Mouse (Mus musculus) hindbrain, postnatal 0 days (tissue): ENCODE results near the gene Praf2. TPM values are rescaled to one million over a fixed set of nuclear protein-coding genes. Genes with fewer than 3 reads are reported as not detected.

Source experiments
- ATAC-seq: fragments of 200-750 bp; cut with Nextera tagmentation; 2 replicates; pipeline ENCODE4 v1.8.0; 2017; ENCODE audit warnings: mild to moderate bottlenecking, moderate TSS enrichment, moderate library complexity
- DNase-seq: peaks from one replicate; pipeline ENCODE4 v3.0.0-alpha.2; 2015; ENCODE audit warnings: low spot score
- H3K27ac ChIP-seq: fragments of 300-500 bp; sonication (generic); 2 replicates; pipeline ENCODE4 v1.5.1; 2014; ENCODE audit warnings: mild to moderate bottlenecking
- H3K27me3 ChIP-seq: fragments of 300-500 bp; sonication (generic); 2 replicates; pipeline ENCODE4 v1.6.1; 2014; ENCODE audit warnings: low read length, mixed read lengths; ENCODE audit not compliant: insufficient read depth
- H3K36me3 ChIP-seq: fragments of 300-500 bp; sonication (generic); 2 replicates; pipeline ENCODE4 v1.6.1; 2014; ENCODE audit warnings: low read length, mixed read lengths; ENCODE audit not compliant: insufficient read depth
- H3K4me1 ChIP-seq: fragments of 300-500 bp; sonication (generic); 2 replicates; pipeline ENCODE4 v1.6.1; 2014; ENCODE audit warnings: antibody characterized with exemption, low read length, mixed read lengths; ENCODE audit not compliant: insufficient read depth
- H3K4me2 ChIP-seq: fragments of 300-500 bp; sonication (generic); 2 replicates; pipeline ENCODE4 v1.6.1; 2014; ENCODE audit warnings: low read depth, mild to moderate bottlenecking, low read length, moderate library complexity, mixed read lengths
- H3K4me3 ChIP-seq: fragments of 300-500 bp; sonication (generic); 2 replicates; pipeline ENCODE4 v1.5.1; 2014; ENCODE audit warnings: low read length
- H3K9ac ChIP-seq: fragments of 300-500 bp; sonication (generic); replicated peaks from 2 replicates; pipeline ENCODE4 v1.6.1; 2014; ENCODE audit warnings: mild to moderate bottlenecking, low read length, moderate library complexity, mixed read lengths
- H3K9me3 ChIP-seq: fragments of 300-500 bp; sonication (generic); 2 replicates; pipeline ENCODE4 v1.6.1; 2016; ENCODE audit warnings: low read length, mixed read lengths
- CTCF ChIP-seq: IDR thresholded peaks from 2 replicates; pipeline ENCODE4 v1.5.1; 2016; ENCODE audit warnings: antibody characterized with exemption, control low read depth, low read depth
- WGBS: fragments of 180-500 bp; shearing (Covaris S2); extraction: QIAGEN DNeasy Blood & Tissue Kit; methylation state at CpG from one replicate; pipeline ENCODE4 v1.1.7; 2014; 5-methylcytosine and 5-hydroxymethylcytosine counted together
- polyA plus RNA-seq: library from polyadenylated mRNA; unstranded; fragments of >200 nt; fragmentation: Nextera tagmentation; extraction: Ambion mirVana; gene quantifications from 2 replicates; pipeline ENCODE4 v1.2.1, GENCODE M21; 2015
- total RNA-seq: library from RNA; depleted of rRNA; stranded (reverse); fragments of >200 nt; gene quantifications from 2 replicates; pipeline ENCODE4 v1.2.3, GENCODE M21; 2014; rRNA removed

Praf2 gene
- total RNA-seq (134 and 137 TPM in 2 replicates), polyA plus RNA-seq (129 and 134 TPM in 2 replicates)

DNA sequence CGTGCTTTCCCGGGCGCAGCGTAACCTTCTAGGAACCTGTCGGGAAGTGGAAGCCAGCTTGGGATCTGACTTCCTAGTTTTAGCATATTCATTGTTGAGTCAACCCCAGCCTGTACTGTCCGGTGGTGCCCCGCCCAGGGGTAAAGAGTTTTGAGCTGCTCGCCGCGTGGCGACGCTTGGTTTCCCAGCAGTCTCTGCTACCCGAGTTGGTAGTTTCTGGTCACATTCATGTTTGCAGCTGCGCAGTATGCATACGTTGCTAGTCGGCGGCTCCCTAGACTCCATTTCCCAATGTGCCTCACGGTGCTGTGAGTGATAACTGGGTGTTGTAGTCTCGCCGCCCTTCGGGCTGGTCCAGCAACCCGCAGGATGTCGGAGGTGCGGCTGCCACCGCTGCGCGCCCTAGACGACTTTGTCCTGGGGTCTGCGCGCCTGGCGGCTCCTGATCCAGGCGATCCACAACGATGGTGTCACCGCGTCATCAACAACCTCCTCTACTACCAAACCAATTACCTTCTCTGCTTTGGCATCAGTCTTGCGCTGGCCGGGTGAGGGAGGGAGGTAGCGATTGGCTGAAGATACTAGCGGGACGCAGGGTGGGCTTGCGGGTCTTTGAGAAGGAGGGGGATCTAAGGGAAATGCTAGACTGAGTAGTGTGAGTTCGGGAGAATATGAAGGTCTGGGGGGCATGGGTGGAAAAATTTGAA is at the start of gene Praf2:
Gene Praf2, plus strand, starts transcription at position 225 of the 707 bp plus-strand sequence.
- Histone ChIP-seq H3K4me2 (peak within 1 kb of the TSS; percentile 55), H3K4me3 (peak within 1 kb of the TSS; percentile 42), H3K4me1 (no peaks in the 10 kb centered on the region), H3K9me3 (no peaks in the 10 kb centered on the region), H3K27me3 (no peaks in the 10 kb centered on the region), H3K36me3 (no peaks in the 10 kb centered on the region), H3K27ac (peak within 1 kb of the TSS; percentile 76), H3K9ac (peak within 1 kb of the TSS; percentile 43)
- DNase-seq (peak; percentile 90), ATAC-seq (peak; percentile 95)
- WGBS = 32% methylated on average over 42 of the region's 42 CpGs
- TF ChIP-seq CTCF = peak; percentile 13; the same call in 1 of the 2 replicates

DNA sequence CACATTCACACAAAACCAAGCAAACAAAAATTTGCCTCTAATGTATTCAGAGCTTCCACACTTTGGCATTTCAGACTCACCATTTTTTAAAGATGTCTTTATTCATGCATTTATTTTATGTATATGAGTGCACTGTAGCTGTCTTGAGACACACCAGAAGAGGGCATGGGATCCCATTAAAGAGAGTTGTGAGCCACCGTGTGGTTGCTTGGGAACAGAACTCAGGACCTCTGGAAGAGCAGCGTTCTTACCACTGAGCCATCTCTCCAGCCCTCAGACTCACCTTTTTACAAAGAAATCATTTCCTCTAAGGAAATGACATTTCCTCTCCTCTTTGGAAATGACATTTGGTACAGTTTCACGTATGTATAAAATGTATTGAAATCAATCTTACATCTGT is 49.3 kb upstream of the Praf2 start:
- no peak for ATAC-seq
- H3K27me3 ChIP-seq = no peaks in the 10 kb centered on the region
- no peak overlapping the region for H3K4me3 ChIP-seq
- no peak overlapping the region for H3K4me2 ChIP-seq
- H3K9ac ChIP-seq = no peak overlapping the region
- no peaks in the 10 kb centered on the region for H3K36me3 ChIP-seq
- 48% methylated on average over 3 of the region's 3 CpGs for whole genome bisulfite sequencing
- peak; percentile 13; the same call in 1 of the 2 replicates for TF ChIP-seq CTCF
- no peaks in the 10 kb centered on the region for H3K9me3 ChIP-seq
- no peaks in the 10 kb centered on the region for H3K4me1 ChIP-seq
- DNase-seq = no peak
- no peak overlapping the region for H3K27ac ChIP-seq

- Histone ChIP-seq H3K36me3 (no peaks in the 10 kb centered on the region), H3K4me1 (no peaks in the 10 kb centered on the region), H3K4me2 (peak overlapping the region; percentile 52), H3K4me3 (peak overlapping the region; percentile 19), H3K27me3 (no peaks in the 10 kb centered on the region), H3K9ac (no peak overlapping the region), H3K9me3 (no peaks in the 10 kb centered on the region), H3K27ac (no peak overlapping the region)
- DNase-seq = peak; percentile 92
- TF ChIP-seq CTCF = peak; percentile 82
- whole genome bisulfite sequencing = 21% methylated on average over 27 of the region's 27 CpGs
- peak; percentile 92 for ATAC-seq
These were observed 48.7 kb upstream of the Praf2 start for GRCm38 (mm10) chrX:7679405-7680056.

DNA sequence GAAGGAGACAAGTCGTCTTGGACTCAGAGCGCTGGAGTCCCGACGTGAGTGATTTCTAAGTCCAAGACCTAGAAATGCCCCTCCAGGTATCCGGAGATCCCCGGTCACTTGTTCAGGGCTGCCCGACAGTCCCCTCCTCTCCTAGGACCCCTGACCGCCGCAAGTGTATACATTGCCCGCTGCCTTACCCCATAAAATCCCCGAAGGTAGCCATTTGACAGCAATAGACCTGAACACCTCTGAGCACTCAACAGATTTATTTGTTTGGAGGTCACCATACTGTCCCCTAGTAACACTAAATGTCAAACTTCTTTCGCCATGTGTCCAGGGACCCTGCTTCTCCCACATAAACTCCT is 48.2 kb upstream of the Praf2 start:
- ATAC-seq (no peak), DNase-seq (no peak)
- H3K36me3 ChIP-seq = no peaks in the 10 kb centered on the region
- H3K27ac ChIP-seq = no peak overlapping the region
- no peak for TF ChIP-seq CTCF
- 38% methylated on average over 12 of the region's 12 CpGs for WGBS
- no peaks in the 10 kb centered on the region for H3K27me3 ChIP-seq
- H3K4me1 ChIP-seq = no peaks in the 10 kb centered on the region
- H3K4me3 ChIP-seq = peak overlapping the region; percentile 19
- H3K4me2 ChIP-seq = peak overlapping the region; percentile 52
- H3K9me3 ChIP-seq = no peaks in the 10 kb centered on the region
- H3K9ac ChIP-seq = no peak overlapping the region

DNA sequence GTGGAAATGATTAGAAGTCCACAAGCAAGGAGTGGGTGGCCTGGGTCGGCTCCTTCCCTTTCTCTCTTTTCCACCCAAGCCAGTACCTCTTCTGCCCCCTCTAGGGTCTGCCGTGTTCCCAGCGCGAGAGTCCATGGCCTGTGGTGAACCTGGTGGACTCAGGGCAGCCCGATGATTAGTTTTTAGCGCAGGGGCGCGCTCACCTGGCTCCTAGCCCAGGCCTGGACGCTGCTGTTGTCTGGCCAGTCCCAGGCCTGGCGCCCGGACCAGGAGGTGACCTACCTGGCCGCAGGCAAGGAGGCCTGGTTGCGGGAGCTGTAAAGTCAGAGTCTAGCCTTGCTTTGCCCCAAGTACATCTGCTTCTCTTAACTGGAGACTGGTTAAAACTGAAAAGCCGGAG is 47.4 kb upstream of the Praf2 start, which contains the start of gene Magix:
Gene Magix, minus strand, starts transcription at position 388 of the 400 bp plus-strand sequence.
- Histone ChIP-seq H3K4me2 (peak within 1 kb of the TSS; percentile 52), H3K4me3 (peak within 1 kb of the TSS; percentile 19; the same call in 1 of the 2 replicates), H3K27me3 (no peaks in the 10 kb centered on the region), H3K9me3 (no peaks in the 10 kb centered on the region), H3K27ac (no peak within 1 kb of the TSS), H3K36me3 (no peaks in the 10 kb centered on the region), H3K9ac (no peak within 1 kb of the TSS), H3K4me1 (no peaks in the 10 kb centered on the region)
- WGBS = 70% methylated on average over 14 of the region's 14 CpGs
- no peak for TF ChIP-seq CTCF
- no peak for ATAC-seq
- DNase-seq = no peak

DNA sequence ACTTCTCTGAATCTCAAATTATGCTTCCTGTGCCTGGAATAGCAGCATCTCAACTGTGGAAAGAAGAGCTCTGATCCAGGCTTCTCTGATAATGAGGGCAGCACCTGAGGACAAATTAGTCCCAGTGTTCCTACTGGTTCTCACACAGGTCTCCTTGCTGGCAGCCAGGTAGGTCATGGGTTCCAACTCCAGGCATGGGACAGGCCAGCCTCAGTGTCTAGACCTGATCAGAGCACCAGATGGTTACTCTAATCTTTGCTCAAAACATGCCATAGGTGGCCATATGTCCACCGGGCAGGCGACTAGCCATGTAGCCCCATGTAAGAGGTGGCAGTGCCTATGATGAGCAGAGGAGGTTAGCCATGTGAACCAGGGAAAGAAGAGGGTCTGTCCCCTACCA is 39.9 kb upstream of the Praf2 start:
- Histone ChIP-seq H3K36me3 (no peaks in the 10 kb centered on the region), H3K4me3 (no peak overlapping the region), H3K4me2 (no peak overlapping the region), H3K4me1 (no peaks in the 10 kb centered on the region), H3K9me3 (no peaks in the 10 kb centered on the region), H3K27me3 (no peaks in the 10 kb centered on the region), H3K9ac (no peak overlapping the region), H3K27ac (no peak overlapping the region)
- 88% methylated on average over 2 of the region's 2 CpGs for WGBS
- no peak for ATAC-seq
- no peak for TF ChIP-seq CTCF
- no peak for DNase-seq

- WGBS = 67% methylated on average over 3 of the region's 3 CpGs
- Histone ChIP-seq H3K27ac (no peak overlapping the region), H3K4me3 (no peak overlapping the region), H3K4me1 (no peaks in the 10 kb centered on the region), H3K9ac (no peak overlapping the region), H3K27me3 (no peaks in the 10 kb centered on the region), H3K36me3 (no peaks in the 10 kb centered on the region), H3K4me2 (no peak overlapping the region), H3K9me3 (no peaks in the 10 kb centered on the region)
- DNase-seq (no peak), ATAC-seq (no peak)
- TF ChIP-seq CTCF = no peak
These were observed 37.8 kb upstream of the Praf2 start for GRCm38 (mm10) chrX:7690486-7690885.
